Mouse (Mus musculus) adrenal gland, adult 8-10 months (tissue): ENCODE data around the gene Adal. TPM values are rescaled to one million over a fixed set of nuclear protein-coding genes. Genes with fewer than 3 reads are reported as not detected.

Experiments
- DNase-seq: peaks from one replicate; pipeline ENCODE4 v3.0.0; 2022
- total RNA-seq, 4 experiments: library from RNA; stranded (reverse); gene quantifications; 2 replicates each; pipeline ENCODE4 v1.2.4; 2022

Adal gene
- total RNA-seq, 4 experiments from 2014 or later = 20.0 to 26.3 (median 25.4) TPM

- no peak for DNase-seq
Observed at GRCm38 (mm10) chr2:121178828-121179479, 38.7 kb downstream of the Adal start.

GRCm38 (mm10) chr2:121183431-121183830 lies 43.2 kb downstream of the Adal start:
- DNase-seq = no peak

GRCm38 (mm10) chr2:121184142-121184541 lies 43.9 kb downstream of the Adal start:
- DNase-seq = no peak

GRCm38 (mm10) chr2:121188530-121188929 lies 48.3 kb downstream of the Adal start:
- no peak for DNase-seq

- no peak for DNase-seq
Observed at GRCm38 (mm10) chr2:121195466-121195865, 55.2 kb downstream of the Adal start.

GRCm38 (mm10) chr2:121204276-121204675 lies 64.0 kb downstream of the Adal start:
- no peak for DNase-seq

Other genes starting within 250 kb of the Adal start
- gene Ubr1, start 169.7 kb upstream of the Adal start, total RNA-seq = 10 to 100 TPM; 32.3 to 48.7 (median 42.6) TPM
- gene Tmem62, start 163.4 kb upstream of the Adal start, total RNA-seq = 10 to 100 TPM in 3 of 4 experiments, 1 to 10 TPM in 1; 9.7 to 25.4 (median 21.2) TPM
- gene Ccndbp1, start 132.0 kb upstream of the Adal start, total RNA-seq = 10 to 100 TPM; 51.5 to 62.7 (median 55.9) TPM
- gene Epb42, start 103.4 kb upstream of the Adal start, total RNA-seq = under 1 TPM in 1 of 4 experiments, not detected in 3; 0.58 TPM
- under 1 TPM in 2 of 4 experiments, not detected in 2; 0.12 TPM for gene Tgm5, start 54.6 kb upstream of the Adal start, total RNA-seq
- gene Tgm7, start 30.6 kb upstream of the Adal start, total RNA-seq = under 1 TPM in 1 of 4 experiments, not detected in 3; 0.31 TPM
- 10 to 100 TPM in 3 of 4 experiments, 1 to 10 TPM in 1; 9.3 to 11.4 (median 11.2) TPM for gene Lcmt2, start 225 bp downstream of the Adal start, total RNA-seq
- gene Tubgcp4, start 30.2 kb downstream of the Adal start, total RNA-seq = 10 to 100 TPM; 43.8 to 53.2 (median 44.6) TPM
- 10 to 100 TPM; 16.8 to 19.6 (median 18.6) TPM for gene Zscan29, start 30.7 kb downstream of the Adal start, total RNA-seq
- gene Trp53bp1, start 131.0 kb downstream of the Adal start, total RNA-seq = 100 to 1,000 TPM in 1 of 4 experiments, 10 to 100 TPM in 3; 81.3 to 124 (median 91.5) TPM
- 10 to 100 TPM; 10.4 to 17.5 (median 12.5) TPM for gene Map1a, start 149.2 kb downstream of the Adal start, total RNA-seq
- gene Ppip5k1, start 215.0 kb downstream of the Adal start, total RNA-seq = 10 to 100 TPM; 46.6 to 69.1 (median 53.0) TPM
- 10 to 100 TPM in 3 of 4 experiments, 1 to 10 TPM in 1; 9.9 to 15.5 (median 12.2) TPM for gene Ckmt1, start 217.3 kb downstream of the Adal start, total RNA-seq
- 1 to 10 TPM in 1 of 4 experiments, under 1 TPM in 1, not detected in 2; 0.81 to 1.4 TPM for gene Strc, start 246.7 kb downstream of the Adal start, total RNA-seq